ENCODE assay signal across 8 mouse cellular contexts in genomic region chrX:99042451-99042951, GRCm38 (mm10). TPM values are rescaled to one million over a fixed set of nuclear protein-coding genes. Genes with fewer than 3 reads are reported as not detected.
DNase-seq lines count a peak whose midpoint lies in the region; ATAC-seq and TF ChIP-seq lines count a peak whose summit lies in the region.

No protein-coding gene starts in this region.

- H3K27ac ChIP-seq in hindbrain, embryonic 15.5 days (replicated peaks), result no peak overlapping the region

- no peak for TF ChIP-seq CTCF in Patski (IDR thresholded peaks at IDR 0.05)

- H3K4me1 ChIP-seq in hindbrain, embryonic 15.5 days (replicated peaks), result no peaks in the 10 kb centered on the region

- 22% methylated on average over 31 of the region's 31 CpGs for WGBS in hindbrain, embryonic 15.5 days

- peak; percentile 25 for DNase-seq in Patski (ENCODE audit: low read depth, low spot score)
- peak; percentile 68 to 75 for DNase-seq in cerebellum, postnatal 14 days
- DNase-seq in gastrocnemius, adult 18-20 months (ENCODE audit: low spot score), result peak; percentile 86
- peak; percentile 46 to 66 for DNase-seq in layer of hippocampus, postnatal 36 days
- DNase-seq in lung, postnatal 25 days (ENCODE audit: low spot score), result peak; percentile 91
- peak; percentile 86 for DNase-seq in retina, postnatal 1 day
- DNase-seq in thymus, postnatal 4 days, result peak; percentile 73

- 0 out of 2 replicates have a peak overlapping the region, but pooled peaks have one; percentile 31 for H3K9ac ChIP-seq in hindbrain, embryonic 15.5 days

- H3K36me3 ChIP-seq in hindbrain, embryonic 15.5 days, result no peaks in the 10 kb centered on the region

- POLR2A ChIA-PET in Patski (lab: Charles Lee), result no interaction called here

- CTCF ChIA-PET in Patski (lab: Charles Lee), result no interaction called here

- peak; percentile 93 for ATAC-seq in Patski
- ATAC-seq in hindbrain, embryonic 15.5 days (ENCODE audit: low FRiP score, low read depth), result peak; percentile 97

- in situ Hi-C loops in Patski (cut with MboI; ENCODE audit: low pct_unique_long_range_greater_than_20kb), result no loop called here

- H3K9me3 ChIP-seq in hindbrain, embryonic 15.5 days, result no peaks in the 10 kb centered on the region

- peak overlapping the region; percentile 91 for H3K4me2 ChIP-seq in hindbrain, embryonic 15.5 days

- H3K27me3 ChIP-seq in Patski, result peaks cover 18% of the 10 kb centered on the region
- H3K27me3 ChIP-seq in hindbrain, embryonic 15.5 days, result peaks cover 33% of the 10 kb centered on the region

- H3K4me3 ChIP-seq in hindbrain, embryonic 15.5 days, result peak overlapping the region; percentile 49

RNA-seq across cellular contexts. Expression of gene Stard8, which starts 39.5 kb away (rescaled TPM):
- polyA plus RNA-seq in Patski (2021), result 25.8 TPM
- 10 to 100 TPM; 11.1 to 12.2 TPM for total RNA-seq in gastrocnemius, adult 18-20 months (2021)
- 5.2 and 5.8 TPM in 2 replicates for polyA plus RNA-seq in hindbrain, embryonic 15.5 days (2015; fragmentation: Nextera tagmentation; extraction: Ambion mirVana)
- 1 to 10 TPM; 6.1 to 8.0 TPM for total RNA-seq in layer of hippocampus, postnatal 36 days (2021)

Comparison
In these comparisons a context has a peak if more than half of its experiments do, and no peak if none do; other contexts are left out.
1. DNase-seq: peak in every context shown above with its lines; median percentile 91 in lung, postnatal 25 days; 86 in gastrocnemius, adult 18-20 months; 86 in retina, postnatal 1 day; 73 in thymus, postnatal 4 days; 72 in cerebellum, postnatal 14 days; 56 in layer of hippocampus, postnatal 36 days; 25 in Patski.